Mouse (Mus musculus): ENCODE data around the gene Lhpp. TPM values are rescaled to one million over a fixed set of nuclear protein-coding genes. Genes with fewer than 3 reads are reported as not detected.

Lhpp gene
- polyA plus RNA-seq, 1 experiment from 2014 or later, result 26.4 TPM

GRCm38 (mm10) chr7:132751716-132752115 is 141.3 kb downstream of the Lhpp start:
- no peak for ATAC-seq (ENCODE audit: insufficient read depth, low FRiP score, low TSS enrichment)
- Histone ChIP-seq H3K4me1 (ENCODE audit: control insufficient read depth, insufficient read depth, low read length) (peaks cover 16% of the 10 kb centered on the region), H3K27ac (ENCODE audit: low read depth, low read length) (no peak overlapping the region), H3K4me2 (ENCODE audit: low read depth) (no peak overlapping the region), H3K9ac (ENCODE audit: low read length) (no peak overlapping the region), H3K36me3 (ENCODE audit: control insufficient read depth, insufficient read depth, low read length) (no peaks in the 10 kb centered on the region), H3K9me3 (ENCODE audit: control insufficient read depth, low read length) (no peaks in the 10 kb centered on the region), H3K4me3 (ENCODE audit: low read depth, low read length) (no peak overlapping the region), H3K27me3 (ENCODE audit: control insufficient read depth, insufficient read depth, low read length) (no peaks in the 10 kb centered on the region)
- DNase-seq (ENCODE audit: low spot score), result no peak
- 85% methylated on average over 2 of the region's 2 CpGs for WGBS

GRCm38 (mm10) chr7:132753518-132754388 is 143.3 kb downstream of the Lhpp start:
- DNase-seq (ENCODE audit: low spot score), result no peak
- Histone ChIP-seq H3K27me3 (ENCODE audit: control insufficient read depth, insufficient read depth, low read length) (no peaks in the 10 kb centered on the region), H3K9ac (ENCODE audit: low read length) (no peak overlapping the region), H3K27ac (ENCODE audit: low read depth, low read length) (no peak overlapping the region), H3K4me3 (ENCODE audit: low read depth, low read length) (no peak overlapping the region), H3K36me3 (ENCODE audit: control insufficient read depth, insufficient read depth, low read length) (no peaks in the 10 kb centered on the region), H3K4me2 (ENCODE audit: low read depth) (no peak overlapping the region), H3K9me3 (ENCODE audit: control insufficient read depth, low read length) (no peaks in the 10 kb centered on the region), H3K4me1 (ENCODE audit: control insufficient read depth, insufficient read depth, low read length) (peaks cover 16% of the 10 kb centered on the region)
- no peak for ATAC-seq (ENCODE audit: insufficient read depth, low FRiP score, low TSS enrichment)
- WGBS, result 59% methylated on average over 4 of the region's 4 CpGs

GRCm38 (mm10) chr7:132754389-132754750 is 143.9 kb downstream of the Lhpp start:
- ATAC-seq (ENCODE audit: insufficient read depth, low FRiP score, low TSS enrichment), result no peak
- Histone ChIP-seq H3K9me3 (ENCODE audit: control insufficient read depth, low read length) (no peaks in the 10 kb centered on the region), H3K4me3 (ENCODE audit: low read depth, low read length) (no peak overlapping the region), H3K27me3 (ENCODE audit: control insufficient read depth, insufficient read depth, low read length) (no peaks in the 10 kb centered on the region), H3K27ac (ENCODE audit: low read depth, low read length) (no peak overlapping the region), H3K4me2 (ENCODE audit: low read depth) (no peak overlapping the region), H3K36me3 (ENCODE audit: control insufficient read depth, insufficient read depth, low read length) (no peaks in the 10 kb centered on the region), H3K9ac (ENCODE audit: low read length) (no peak overlapping the region), H3K4me1 (ENCODE audit: control insufficient read depth, insufficient read depth, low read length) (peaks cover 16% of the 10 kb centered on the region)
- 76% methylated on average over 3 of the region's 3 CpGs for WGBS
- no peak for DNase-seq (ENCODE audit: low spot score)

Other genes starting within 250 kb of the Lhpp start
- 137 and 145 TPM in 2 replicates for gene Oat, start 34.2 kb upstream of the Lhpp start, polyA plus RNA-seq (2014; fragmentation: Nextera tagmentation; extraction: Ambion mirVana)
- gene Nkx1-2, start 11.0 kb upstream of the Lhpp start, polyA plus RNA-seq (2014; fragmentation: Nextera tagmentation; extraction: Ambion mirVana), result 1.3 and 1.4 TPM in 2 replicates
- gene Fam53b, start 203.2 kb downstream of the Lhpp start, polyA plus RNA-seq (2014; fragmentation: Nextera tagmentation; extraction: Ambion mirVana), result 22.3 and 22.9 TPM in 2 replicates
- 66.5 and 73.7 TPM in 2 replicates for gene Eef1akmt2, start 242.0 kb downstream of the Lhpp start, polyA plus RNA-seq (2014; fragmentation: Nextera tagmentation; extraction: Ambion mirVana)
- 38.0 and 41.4 TPM in 2 replicates for gene Abraxas2, start 248.6 kb downstream of the Lhpp start, polyA plus RNA-seq (2014; fragmentation: Nextera tagmentation; extraction: Ambion mirVana)